Mouse (Mus musculus) midbrain, embryonic 16.5 days (tissue): Measurements from ENCODE around the gene A830031A19Rik. TPM values are rescaled to one million over a fixed set of nuclear protein-coding genes. Genes with fewer than 3 reads are reported as not detected.

Experiments
- ATAC-seq: fragments of 200-750 bp; cut with Nextera tagmentation; 2 replicates; pipeline ENCODE4 v1.8.0; 2017; ENCODE audit warnings: moderate TSS enrichment
- H3K27ac ChIP-seq: fragments of 300-500 bp; sonication (generic); 2 replicates; pipeline ENCODE4 v1.5.1; 2014; ENCODE audit warnings: mild to moderate bottlenecking, low read length, mixed read lengths
- H3K27me3 ChIP-seq: fragments of 300-500 bp; sonication (generic); 2 replicates; pipeline ENCODE4 v1.6.1; 2014; ENCODE audit warnings: low read depth, low read length, mixed read lengths; ENCODE audit not compliant: control insufficient read depth, insufficient read depth
- H3K36me3 ChIP-seq: fragments of 300-500 bp; sonication (generic); 2 replicates; pipeline ENCODE4 v1.6.1; 2014; ENCODE audit warnings: mild to moderate bottlenecking, low read length, moderate library complexity, mixed read lengths; ENCODE audit not compliant: control insufficient read depth, insufficient read depth
- H3K4me1 ChIP-seq: fragments of 300-500 bp; sonication (generic); 2 replicates; pipeline ENCODE4 v1.6.1; 2014; ENCODE audit warnings: mild to moderate bottlenecking, low read length, mixed read lengths; ENCODE audit not compliant: control insufficient read depth, insufficient read depth
- H3K4me2 ChIP-seq: fragments of 300-500 bp; sonication (generic); 2 replicates; pipeline ENCODE4 v1.6.1; 2014; ENCODE audit warnings: mild to moderate bottlenecking, low read length, mixed read lengths
- H3K4me3 ChIP-seq: fragments of 300-500 bp; sonication (generic); 2 replicates; pipeline ENCODE4 v1.5.1; 2014; ENCODE audit warnings: low read depth, mild to moderate bottlenecking, low read length, moderate library complexity, mixed read lengths
- H3K9ac ChIP-seq: fragments of 300-500 bp; sonication (generic); 2 replicates; pipeline ENCODE4 v1.6.1; 2014; ENCODE audit warnings: low read depth, low read length, mixed read lengths
- H3K9me3 ChIP-seq: fragments of 300-500 bp; sonication (generic); replicated peaks from 2 replicates; pipeline ENCODE4 v1.6.1; 2014; ENCODE audit warnings: mild to moderate bottlenecking, low read length, mixed read lengths; ENCODE audit not compliant: control insufficient read depth, poor library complexity, severe bottlenecking
- WGBS: fragments of 180-500 bp; shearing (Covaris S2); extraction: QIAGEN DNeasy Blood & Tissue Kit; methylation state at CpG from one replicate; pipeline ENCODE4 v1.1.7; 2014; 5-methylcytosine and 5-hydroxymethylcytosine counted together
- polyA plus RNA-seq: library from polyadenylated mRNA; unstranded; fragments of >200 nt; fragmentation: Nextera tagmentation; extraction: Ambion mirVana; gene quantifications from 2 replicates; pipeline ENCODE4 v1.2.1, GENCODE M21; 2015

A830031A19Rik gene
- polyA plus RNA-seq, 1 experiment from 2014 or later = not detected

DNA sequence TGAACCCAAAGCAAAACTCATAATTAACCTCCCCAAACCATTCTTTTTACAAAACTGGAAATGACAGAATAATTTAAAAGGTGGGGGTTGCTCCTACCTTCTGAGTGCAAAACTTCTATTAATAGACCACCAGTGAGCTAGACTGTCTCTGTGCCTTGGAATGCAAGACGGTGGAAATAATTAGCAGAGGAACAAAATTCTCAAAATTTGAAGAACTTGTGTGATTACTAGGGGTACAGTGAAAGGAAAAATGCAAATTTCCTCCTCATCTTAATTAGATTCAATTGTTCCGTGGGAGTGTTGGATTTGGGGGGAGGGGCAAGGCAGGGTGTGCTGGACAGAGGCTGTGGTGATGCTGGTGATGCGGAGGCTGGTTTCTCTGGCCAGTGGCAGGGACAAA lies 23.8 kb upstream of the A830031A19Rik start:
- Histone ChIP-seq H3K4me2 (peak overlapping the region; percentile 5), H3K36me3 (no peaks in the 10 kb centered on the region), H3K27me3 (no peaks in the 10 kb centered on the region), H3K9ac (no peak overlapping the region), H3K4me3 (no peak overlapping the region), H3K9me3 (no peaks in the 10 kb centered on the region), H3K4me1 (peaks cover 84% of the 10 kb centered on the region), H3K27ac (no peak overlapping the region)
- 30% methylated on average over 3 of the region's 3 CpGs for WGBS
- ATAC-seq = no peak

DNA sequence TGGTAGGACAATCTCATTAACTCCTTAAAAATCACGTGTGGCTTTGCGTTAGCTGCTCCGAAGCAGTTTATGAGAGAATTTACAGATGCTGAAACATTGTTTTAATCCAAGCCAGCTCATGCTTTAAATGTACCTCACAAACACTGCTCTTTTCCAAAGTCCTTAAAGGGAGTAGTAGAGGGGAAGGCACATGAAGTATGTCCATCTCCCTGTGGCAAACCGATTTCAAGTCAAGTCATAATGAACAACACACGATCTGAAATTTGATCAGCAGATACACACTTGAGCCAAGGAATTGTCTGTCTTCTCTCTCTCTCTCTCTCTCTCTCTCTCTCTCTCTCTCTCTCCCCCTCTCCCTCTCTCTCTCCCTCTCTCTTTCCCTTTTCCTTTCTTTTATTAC lies 23.2 kb upstream of the A830031A19Rik start:
- Histone ChIP-seq H3K9me3 (no peaks in the 10 kb centered on the region), H3K4me3 (no peak overlapping the region), H3K9ac (no peak overlapping the region), H3K27ac (no peak overlapping the region), H3K27me3 (no peaks in the 10 kb centered on the region), H3K36me3 (no peaks in the 10 kb centered on the region), H3K4me1 (peaks cover 81% of the 10 kb centered on the region), H3K4me2 (no peak overlapping the region; the same call in 1 of the 2 replicates)
- WGBS = 65% methylated on average over 5 of the region's 5 CpGs
- ATAC-seq = no peak

DNA sequence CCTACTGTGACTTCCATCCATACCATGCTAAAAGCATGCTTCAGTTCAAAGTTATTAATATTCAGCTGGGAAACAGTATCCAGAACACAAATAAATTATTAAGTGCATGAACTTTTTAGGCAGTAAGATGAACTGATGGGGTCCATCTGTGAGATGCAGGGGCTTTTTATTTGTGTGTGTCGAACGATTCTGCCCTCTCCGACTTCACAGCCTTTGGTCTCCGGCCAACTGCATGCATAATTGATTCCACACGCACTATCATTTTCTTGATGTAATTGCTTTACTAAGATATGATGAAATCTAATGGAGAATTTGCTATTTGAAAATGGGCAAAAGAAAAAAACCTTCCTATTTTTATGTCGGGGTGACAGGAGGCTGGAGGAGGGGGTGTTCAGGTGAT lies 22.2 kb upstream of the A830031A19Rik start:
- H3K4me2 ChIP-seq = peak overlapping the region; percentile 31
- 14% methylated on average over 6 of the region's 6 CpGs for WGBS
- H3K4me1 ChIP-seq = peaks cover 76% of the 10 kb centered on the region
- H3K4me3 ChIP-seq = no peak overlapping the region
- ATAC-seq = no peak
- no peaks in the 10 kb centered on the region for H3K9me3 ChIP-seq
- 0 out of 2 replicates have a peak overlapping the region, but pooled peaks have one; percentile 18 for H3K9ac ChIP-seq
- H3K27me3 ChIP-seq = no peaks in the 10 kb centered on the region
- H3K27ac ChIP-seq = peak overlapping the region; percentile 48
- no peaks in the 10 kb centered on the region for H3K36me3 ChIP-seq

DNA sequence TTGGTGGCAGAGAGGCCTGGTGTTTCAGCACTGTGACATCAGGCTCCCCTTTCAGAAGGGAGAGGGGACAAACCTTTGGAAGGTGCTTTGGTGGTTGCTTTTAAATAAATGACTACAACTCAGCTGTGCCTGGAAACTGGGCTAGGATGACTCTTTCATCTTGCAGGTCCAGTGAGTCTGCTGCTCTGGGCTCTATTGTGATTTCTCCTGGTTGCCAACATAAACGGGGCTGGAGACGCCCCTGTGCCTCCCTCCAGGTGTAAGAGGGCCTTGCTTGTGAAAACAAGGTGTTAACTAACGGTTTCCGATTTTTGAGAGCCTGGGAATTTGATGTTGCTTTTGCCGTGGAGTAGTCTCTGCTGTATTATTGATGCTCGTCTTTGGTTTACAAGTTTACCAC lies 21.6 kb upstream of the A830031A19Rik start:
- Histone ChIP-seq H3K27ac (peak overlapping the region; percentile 64), H3K4me2 (peak overlapping the region; percentile 31), H3K9ac (0 out of 2 replicates have a peak overlapping the region, but pooled peaks have one; percentile 18), H3K27me3 (no peaks in the 10 kb centered on the region), H3K9me3 (no peaks in the 10 kb centered on the region), H3K4me3 (no peak overlapping the region), H3K36me3 (no peaks in the 10 kb centered on the region), H3K4me1 (peaks cover 76% of the 10 kb centered on the region)
- WGBS = 37% methylated on average over 6 of the region's 6 CpGs
- no peak for ATAC-seq

DNA sequence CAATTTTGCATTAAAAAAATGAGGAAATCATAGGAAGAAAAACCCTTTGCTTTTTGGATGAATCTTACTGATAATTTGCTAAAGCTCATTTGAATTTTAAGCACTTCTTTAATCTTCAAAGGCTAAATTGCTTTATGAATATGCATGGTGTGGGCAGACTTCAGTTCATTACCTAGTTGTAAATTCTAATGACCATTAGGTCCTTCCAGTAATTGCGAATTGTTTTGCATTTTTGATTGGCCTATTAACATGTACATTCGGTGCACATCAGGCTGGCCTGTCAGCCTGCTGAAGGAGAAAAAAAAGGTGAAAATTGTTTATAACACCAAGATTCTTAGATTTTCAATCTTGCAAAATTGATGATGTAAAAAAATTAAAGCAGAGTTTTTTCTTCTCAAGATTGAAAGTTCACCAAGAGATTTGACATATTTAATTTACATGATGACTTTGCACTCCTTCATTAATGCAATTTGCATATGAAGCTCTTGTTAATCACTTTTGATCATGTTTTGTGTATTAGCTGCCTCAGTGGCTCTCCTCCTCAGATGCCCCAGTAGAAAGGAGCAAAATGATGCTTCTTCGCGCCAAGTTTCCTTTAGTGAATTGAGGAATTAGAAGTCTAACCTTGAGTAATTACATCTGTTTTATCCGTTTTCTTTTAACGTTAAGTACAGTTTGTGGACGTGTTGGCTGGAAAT lies 21.0 kb upstream of the A830031A19Rik start:
- H3K4me2 ChIP-seq = peak overlapping the region; percentile 48
- peak; percentile 34; the same call in 1 of the 2 replicates for ATAC-seq
- no peaks in the 10 kb centered on the region for H3K27me3 ChIP-seq
- H3K27ac ChIP-seq = peak overlapping the region; percentile 81
- H3K4me3 ChIP-seq = no peak overlapping the region
- no peak overlapping the region for H3K9ac ChIP-seq
- H3K36me3 ChIP-seq = no peaks in the 10 kb centered on the region
- peaks cover 76% of the 10 kb centered on the region for H3K4me1 ChIP-seq
- no peaks in the 10 kb centered on the region for H3K9me3 ChIP-seq
- 51% methylated on average over 7 of the region's 7 CpGs for WGBS

DNA sequence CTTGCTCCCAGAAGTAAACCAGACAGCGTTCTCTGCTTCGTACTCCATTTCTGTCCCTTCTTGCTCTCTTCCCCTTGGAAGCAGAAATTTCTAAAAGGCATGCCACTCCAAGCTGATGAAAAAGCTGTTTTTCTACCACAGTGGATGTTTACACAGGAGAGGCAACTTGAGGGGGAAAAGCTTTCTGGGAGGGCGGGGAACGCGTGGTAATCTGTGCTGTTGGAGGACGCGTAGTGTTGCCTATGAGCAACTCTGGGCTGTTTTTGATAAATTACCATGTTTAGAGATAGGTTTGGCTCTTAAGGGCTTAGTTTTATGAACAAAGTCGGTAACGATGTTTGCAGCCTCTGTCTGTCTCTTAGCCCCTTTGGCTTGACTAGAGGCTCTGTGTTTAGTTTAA lies 20.4 kb upstream of the A830031A19Rik start:
- peak; percentile 27; the same call in 1 of the 2 replicates for ATAC-seq
- H3K4me2 ChIP-seq = peak overlapping the region; percentile 48

DNA sequence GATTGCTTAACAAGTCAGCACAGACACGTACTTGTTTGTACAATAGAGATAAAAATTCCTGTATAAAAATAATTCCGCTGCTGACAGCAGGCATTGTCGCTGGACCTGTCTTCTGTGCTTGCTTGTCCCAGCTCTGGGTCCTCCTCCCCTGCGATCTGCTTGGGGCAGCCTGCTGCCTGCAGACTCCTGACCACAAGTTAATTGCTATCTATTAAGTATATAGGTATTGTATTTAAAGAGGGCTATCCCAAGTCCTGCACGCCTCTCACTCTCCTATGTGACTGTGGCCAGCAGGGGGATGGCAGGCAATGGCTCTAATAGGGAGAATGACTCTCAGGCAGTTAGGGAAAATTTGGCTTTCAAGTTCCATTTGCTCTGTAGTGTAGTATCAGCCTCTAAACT lies 19.2 kb upstream of the A830031A19Rik start:
- no peaks in the 10 kb centered on the region for H3K9me3 ChIP-seq
- peak overlapping the region; percentile 81 for H3K27ac ChIP-seq
- H3K9ac ChIP-seq = peak overlapping the region; percentile 48; the same call in 1 of the 2 replicates
- WGBS = 36% methylated on average over 5 of the region's 5 CpGs
- no peaks in the 10 kb centered on the region for H3K36me3 ChIP-seq
- no peak overlapping the region for H3K4me3 ChIP-seq
- no peaks in the 10 kb centered on the region for H3K27me3 ChIP-seq
- peak overlapping the region; percentile 37 for H3K4me2 ChIP-seq
- 0 out of 2 replicates have a peak, but pooled peaks have one; percentile 23 for ATAC-seq
- H3K4me1 ChIP-seq = peaks cover 72% of the 10 kb centered on the region

More for the DNA sequence above, 20.4 kb upstream of the A830031A19Rik start:
- Histone ChIP-seq H3K9me3 (no peaks in the 10 kb centered on the region), H3K27ac (peak overlapping the region; percentile 81), H3K4me1 (peaks cover 72% of the 10 kb centered on the region), H3K4me3 (peak overlapping the region; percentile 15; the same call in 1 of the 2 replicates), H3K9ac (peak overlapping the region; percentile 38; the same call in 1 of the 2 replicates), H3K27me3 (no peaks in the 10 kb centered on the region), H3K36me3 (no peaks in the 10 kb centered on the region)
- 34% methylated on average over 9 of the region's 9 CpGs for WGBS

DNA sequence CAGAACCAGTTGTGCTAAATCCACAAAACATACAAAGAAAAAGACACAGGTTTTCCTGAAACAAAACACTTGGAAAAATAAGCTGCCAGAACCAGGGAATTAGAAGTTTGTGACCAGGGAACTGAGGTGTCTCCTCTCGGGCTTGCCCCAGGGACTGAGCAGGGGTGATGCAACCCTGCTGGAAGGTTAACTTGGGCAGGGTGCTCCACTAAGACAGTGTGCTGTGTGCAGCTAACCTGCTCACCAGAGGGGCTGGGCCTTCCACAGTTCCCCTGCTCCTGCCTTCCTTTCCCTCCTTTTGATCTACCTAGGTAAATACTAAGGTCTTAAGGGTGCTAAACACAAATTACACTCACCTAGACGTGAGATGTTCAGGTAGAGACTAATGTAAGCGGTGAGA lies 17.8 kb upstream of the A830031A19Rik start:
- 57% methylated on average over 3 of the region's 3 CpGs for WGBS
- H3K9me3 ChIP-seq = no peaks in the 10 kb centered on the region
- H3K27me3 ChIP-seq = no peaks in the 10 kb centered on the region
- H3K9ac ChIP-seq = no peak overlapping the region
- no peak overlapping the region for H3K4me3 ChIP-seq
- H3K36me3 ChIP-seq = no peaks in the 10 kb centered on the region
- ATAC-seq = no peak
- H3K4me1 ChIP-seq = peaks cover 72% of the 10 kb centered on the region
- peak overlapping the region; percentile 56; the same call in 1 of the 2 replicates for H3K27ac ChIP-seq
- peak overlapping the region; percentile 13; the same call in 1 of the 2 replicates for H3K4me2 ChIP-seq

DNA sequence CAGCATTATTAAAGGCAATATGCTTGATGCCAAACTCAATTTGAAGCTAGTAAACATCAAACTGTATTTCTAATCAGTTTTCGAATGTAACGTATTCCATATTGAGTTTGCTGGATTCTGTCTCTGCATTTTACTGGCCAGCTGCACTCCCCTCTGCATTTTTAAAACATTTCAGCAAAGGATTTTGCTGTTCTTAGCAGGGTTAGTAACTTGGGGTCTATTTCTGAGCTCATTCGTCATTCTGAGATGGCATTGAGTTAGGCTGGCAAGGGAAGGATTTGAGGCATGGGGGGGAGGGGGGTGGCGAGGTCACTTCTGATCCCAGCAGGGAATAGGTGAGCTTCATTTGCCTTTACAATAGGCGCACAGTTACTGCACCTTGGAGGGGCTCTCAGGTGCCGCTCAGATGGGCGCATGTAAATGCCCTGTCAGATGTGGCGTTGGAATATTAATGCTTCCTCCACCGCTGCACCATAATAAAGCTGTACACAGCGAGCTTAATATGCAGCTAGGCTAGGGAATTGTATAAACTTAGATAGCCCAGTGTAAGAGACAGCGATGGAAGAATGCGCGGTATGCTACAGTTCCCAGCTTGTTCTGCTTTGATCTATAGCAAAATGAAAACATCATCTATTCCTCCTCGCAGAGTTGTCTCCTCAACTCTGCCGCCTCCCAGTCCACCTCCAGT lies 16.7 kb upstream of the A830031A19Rik start:
- Histone ChIP-seq H3K9ac (peak overlapping the region; percentile 62), H3K36me3 (no peaks in the 10 kb centered on the region), H3K27ac (peak overlapping the region; percentile 73), H3K9me3 (no peaks in the 10 kb centered on the region), H3K27me3 (no peaks in the 10 kb centered on the region), H3K4me3 (peak overlapping the region; percentile 28), H3K4me1 (peaks cover 68% of the 10 kb centered on the region), H3K4me2 (peak overlapping the region; percentile 55)
- WGBS = 15% methylated on average over 15 of the region's 15 CpGs
- ATAC-seq = peak; percentile 33; the same call in 1 of the 2 replicates
